Mouse (Mus musculus): Measurements from ENCODE around the gene 1700037C18Rik. TPM values are rescaled to one million over a fixed set of nuclear protein-coding genes. Genes with fewer than 3 reads are reported as not detected.
"Not testable (repeated sequence)": the region's sequence is repeated elsewhere in the genome, so short reads cannot be mapped to it uniquely, and the experiment has no call there.

The 1700037C18Rik gene
- polyA plus RNA-seq, 1 experiment from 2014 or later, result 10.1 TPM

- Histone ChIP-seq H3K27ac (no peak overlapping the region), H3K9ac (no peak overlapping the region), H3K4me2 (no peak overlapping the region), H3K4me3 (replicated peaks) (no peak overlapping the region), H3K4me1 (peaks cover 6% of the 10 kb centered on the region), H3K9me3 (replicated peaks) (no peaks in the 10 kb centered on the region), H3K36me3 (peaks cover 28% of the 10 kb centered on the region), H3K27me3 (no peaks in the 10 kb centered on the region)
- ATAC-seq (replicated peaks; ENCODE audit: low FRiP score), result no peak
- WGBS, result 90% methylated on average over 4 of the region's 4 CpGs
These were observed 49.2 kb downstream of the 1700037C18Rik start for GRCm38 (mm10) chr16:3859254-3859653.

DNA sequence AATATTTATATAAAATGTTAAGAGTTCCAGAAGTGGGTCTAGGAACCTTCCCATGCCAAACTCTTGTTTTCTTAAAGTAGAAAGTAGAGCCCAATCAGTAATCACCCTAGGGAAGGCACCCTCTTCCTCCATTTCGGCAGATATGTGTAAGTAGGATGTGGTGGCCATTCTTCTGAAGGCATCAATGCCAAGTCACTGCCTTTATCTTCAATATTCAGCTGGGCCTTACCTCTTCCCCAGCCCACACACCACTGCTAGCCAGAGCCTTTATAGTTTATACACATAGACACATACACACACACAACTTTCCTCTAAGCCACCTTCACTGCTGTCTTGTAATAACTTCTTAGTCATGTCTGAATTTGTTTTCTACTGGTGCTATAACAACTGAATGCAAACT lies 52.7 kb downstream of the 1700037C18Rik start:
- Histone ChIP-seq H3K36me3 (peaks cover 8% of the 10 kb centered on the region), H3K9ac (no peak overlapping the region), H3K27me3 (no peaks in the 10 kb centered on the region), H3K27ac (no peak overlapping the region), H3K4me2 (no peak overlapping the region), H3K4me3 (replicated peaks) (no peak overlapping the region), H3K9me3 (replicated peaks) (no peaks in the 10 kb centered on the region), H3K4me1 (peaks cover 10% of the 10 kb centered on the region)
- 86% methylated on average over 1 of the region's 1 CpGs for WGBS
- ATAC-seq (replicated peaks; ENCODE audit: low FRiP score), result no peak

DNA sequence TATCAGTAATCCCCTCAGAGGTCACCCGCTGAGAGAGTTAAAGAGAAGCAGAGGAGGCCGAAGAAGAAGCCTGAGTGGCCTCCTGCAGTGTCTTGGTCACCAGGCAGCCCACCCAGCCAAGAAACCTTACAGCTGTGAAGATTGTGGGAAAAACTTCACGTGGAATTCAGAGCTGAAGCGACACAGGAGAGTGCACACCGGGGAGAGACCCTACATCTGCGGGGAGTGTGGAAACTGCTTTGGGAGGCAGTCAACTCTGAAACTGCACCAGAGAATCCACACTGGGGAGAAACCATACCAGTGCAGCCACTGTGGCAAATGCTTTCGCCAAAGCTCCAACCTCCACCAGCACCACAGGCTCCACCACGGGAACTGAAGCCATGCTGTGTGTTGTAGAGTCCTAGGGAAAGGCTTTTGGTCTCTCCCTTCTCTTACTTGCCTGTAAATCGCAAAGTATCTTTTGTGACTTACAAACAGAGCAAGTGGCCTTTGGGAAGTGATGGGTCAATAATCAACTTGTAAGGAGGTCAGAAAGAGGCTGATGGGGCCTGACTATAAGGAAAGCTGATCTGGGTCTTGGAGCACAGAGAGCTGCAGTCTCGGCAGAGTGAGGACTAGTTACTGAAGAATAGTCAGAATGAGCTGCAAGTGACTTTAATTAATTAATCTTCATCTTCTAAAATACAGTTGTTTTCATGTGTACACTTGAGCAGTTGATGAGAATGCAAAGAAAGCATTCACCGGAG lies 53.9 kb downstream of the 1700037C18Rik start:
- Histone ChIP-seq H3K4me3 (replicated peaks) (no peak overlapping the region), H3K9ac (no peak overlapping the region), H3K27ac (peak overlapping the region; percentile 82), H3K9me3 (replicated peaks) (no peaks in the 10 kb centered on the region), H3K27me3 (no peaks in the 10 kb centered on the region), H3K4me1 (peaks cover 10% of the 10 kb centered on the region), H3K4me2 (0 out of 2 replicates have a peak overlapping the region, but pooled peaks have one; percentile 14), H3K36me3 (no peaks in the 10 kb centered on the region)
- ATAC-seq (replicated peaks; ENCODE audit: low FRiP score), result peak; percentile 70
- 41% methylated on average over 11 of the region's 11 CpGs for WGBS

DNA sequence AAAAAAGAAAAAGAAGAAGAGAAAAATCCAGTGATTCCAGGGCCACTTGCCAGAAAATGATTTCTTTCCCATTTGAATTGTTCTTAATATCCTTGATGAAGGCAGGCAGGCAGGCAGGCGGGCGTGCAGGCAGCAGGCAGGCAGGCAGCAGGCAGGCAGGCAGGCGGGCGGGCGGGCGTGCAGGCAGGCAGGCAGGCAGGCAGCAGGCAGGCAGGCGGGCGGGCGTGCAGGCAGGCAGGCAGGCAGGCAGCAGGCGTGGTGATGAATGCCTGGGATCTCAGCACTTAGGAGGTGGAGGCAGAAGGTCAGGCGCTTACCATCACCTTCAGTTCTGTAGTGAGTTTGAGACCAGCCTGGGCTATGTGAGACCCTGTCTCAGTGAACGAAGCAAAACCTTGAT lies 55.9 kb downstream of the 1700037C18Rik start:
- Histone ChIP-seq H3K4me3 (replicated peaks) (no peak overlapping the region), H3K9me3 (replicated peaks) (no peaks in the 10 kb centered on the region), H3K27me3 (no peaks in the 10 kb centered on the region), H3K4me1 (peaks cover 15% of the 10 kb centered on the region), H3K9ac (no peak overlapping the region), H3K4me2 (no peak overlapping the region), H3K36me3 (no peaks in the 10 kb centered on the region), H3K27ac (no peak overlapping the region)
- ATAC-seq (replicated peaks; ENCODE audit: low FRiP score), result no peak
- 40% methylated on average over 12 of the region's 12 CpGs for WGBS

DNA sequence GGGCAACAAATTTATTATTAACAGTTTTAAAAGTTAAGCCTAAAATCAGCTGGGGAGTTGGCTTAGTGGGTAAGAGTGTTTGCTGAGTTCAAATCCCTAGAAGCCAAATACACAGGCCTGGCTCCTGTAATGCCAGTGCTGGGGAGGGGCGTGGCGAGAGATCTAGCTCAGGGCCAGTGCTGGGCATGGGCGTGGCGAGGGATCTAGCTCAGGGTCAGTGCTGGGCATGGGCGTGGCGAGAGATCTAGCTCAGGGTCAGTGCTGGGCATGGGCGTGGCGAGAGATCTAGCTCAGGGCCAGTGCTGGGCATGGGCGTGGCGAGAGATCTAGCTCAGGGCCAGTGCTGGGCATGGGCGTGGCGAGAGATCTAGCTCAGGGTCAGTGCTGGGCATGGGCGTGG lies 57.2 kb downstream of the 1700037C18Rik start:
- not testable (repeated sequence) for H3K9ac ChIP-seq; H3K4me3 ChIP-seq (replicated peaks); ATAC-seq (replicated peaks; ENCODE audit: low FRiP score); H3K36me3 ChIP-seq; H3K27me3 ChIP-seq; H3K9me3 ChIP-seq (replicated peaks); H3K27ac ChIP-seq; H3K4me2 ChIP-seq
- H3K4me1 ChIP-seq, result peaks cover 17% of the 10 kb centered on the region
- WGBS, result 85% methylated on average over 13 of the region's 13 CpGs

DNA sequence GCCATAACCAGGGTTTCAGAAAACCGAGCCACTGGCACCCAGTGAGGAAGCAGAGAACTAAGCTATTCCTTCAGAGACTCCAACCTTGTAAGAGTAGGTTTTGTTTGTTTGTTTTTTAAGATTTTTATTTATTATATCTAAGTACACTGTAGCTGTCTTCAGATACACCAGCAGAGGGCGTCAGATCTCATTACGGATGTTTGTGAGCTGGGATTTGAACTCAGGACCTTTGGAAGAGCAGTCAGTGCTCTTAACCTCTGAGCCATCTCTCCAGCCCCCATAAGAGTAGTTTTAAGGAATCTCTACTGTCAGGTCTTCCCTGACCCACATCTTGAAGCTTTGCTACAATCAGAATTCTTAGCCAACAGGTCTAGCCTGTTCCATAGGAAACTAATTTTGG lies 60.1 kb downstream of the 1700037C18Rik start:
- Histone ChIP-seq H3K9me3 (replicated peaks) (no peaks in the 10 kb centered on the region), H3K4me2 (no peak overlapping the region), H3K4me1 (peaks cover 8% of the 10 kb centered on the region), H3K27me3 (no peaks in the 10 kb centered on the region), H3K36me3 (no peaks in the 10 kb centered on the region), H3K27ac (no peak overlapping the region), H3K4me3 (replicated peaks) (no peak overlapping the region), H3K9ac (no peak overlapping the region)
- WGBS, result 85% methylated on average over 3 of the region's 3 CpGs
- no peak for ATAC-seq (replicated peaks; ENCODE audit: low FRiP score)

DNA sequence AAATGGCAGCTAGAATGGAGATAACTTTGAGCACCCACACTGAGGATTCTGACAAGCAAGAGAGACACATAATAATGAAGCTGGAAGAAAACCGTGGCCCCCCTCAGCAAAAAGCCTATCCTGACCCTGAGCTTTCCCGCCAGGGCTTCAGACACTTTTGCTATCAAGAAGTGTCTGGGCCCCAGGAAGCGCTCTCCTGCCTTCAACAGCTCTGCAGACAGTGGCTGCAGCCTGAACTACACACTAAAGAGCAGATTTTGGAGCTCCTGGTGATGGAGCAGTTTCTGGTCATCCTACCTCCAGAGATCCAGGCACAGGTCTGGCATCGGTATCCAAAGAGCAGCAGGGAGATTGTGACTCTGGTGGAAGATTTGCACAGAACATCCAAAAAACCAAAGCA lies 60.6 kb downstream of the 1700037C18Rik start:
- H3K4me1 ChIP-seq, result peaks cover 8% of the 10 kb centered on the region
- no peaks in the 10 kb centered on the region for H3K27me3 ChIP-seq
- H3K27ac ChIP-seq, result no peak overlapping the region
- peak overlapping the region; percentile 55 for H3K4me3 ChIP-seq (replicated peaks)
- H3K9me3 ChIP-seq (replicated peaks), result no peaks in the 10 kb centered on the region
- no peak for ATAC-seq (replicated peaks; ENCODE audit: low FRiP score)
- H3K4me2 ChIP-seq, result peak overlapping the region; percentile 73
- peak overlapping the region; percentile 50 for H3K9ac ChIP-seq
- 68% methylated on average over 4 of the region's 4 CpGs for WGBS
- H3K36me3 ChIP-seq, result no peaks in the 10 kb centered on the region

DNA sequence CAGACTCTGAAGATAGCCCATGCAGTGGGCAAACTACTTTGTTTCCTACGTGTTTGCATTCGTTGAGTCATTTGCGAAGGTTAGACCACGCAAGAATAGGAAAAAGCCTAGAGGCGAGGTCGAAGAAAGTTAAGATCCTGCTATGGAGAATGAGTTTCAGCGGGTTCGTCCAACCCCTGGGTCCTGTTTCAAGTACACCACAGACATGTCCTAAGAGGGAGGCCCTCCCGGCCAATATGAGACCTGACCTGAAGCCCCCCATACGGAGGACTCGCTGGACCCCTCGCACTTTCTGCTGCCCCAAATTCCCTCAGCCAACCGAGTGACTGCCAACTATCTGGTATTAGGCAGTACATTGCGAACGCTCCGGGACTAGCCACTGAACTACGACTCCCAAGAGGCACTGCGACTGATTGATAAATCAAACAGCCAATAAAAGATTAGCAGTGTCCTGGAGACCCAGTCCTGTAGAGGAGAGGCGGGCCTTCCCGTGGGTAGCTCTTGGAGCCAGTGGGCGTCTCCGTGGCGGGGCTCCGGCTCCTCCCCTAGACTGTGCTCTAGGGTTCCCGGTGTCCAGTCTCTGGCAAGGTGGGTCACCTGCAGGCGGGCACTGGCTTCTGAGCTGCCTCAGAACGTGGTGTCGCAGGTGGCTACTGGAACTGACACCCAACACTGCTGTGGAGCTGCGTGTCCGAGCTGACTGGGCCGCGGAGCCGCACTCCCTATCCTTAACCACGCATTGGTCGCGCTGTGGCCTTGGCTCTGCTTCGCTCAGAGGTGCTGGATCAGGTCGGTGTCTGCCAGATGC lies 61.6 kb downstream of the 1700037C18Rik start, which contains the start of gene Zfp174:
TSS of gene Zfp174 (plus strand) at position 558 of the 808 bp plus-strand sequence.
- H3K27me3 ChIP-seq, result no peaks in the 10 kb centered on the region
- H3K9me3 ChIP-seq (replicated peaks), result no peaks in the 10 kb centered on the region
- peak; percentile 100 for ATAC-seq (replicated peaks; ENCODE audit: low FRiP score)
- H3K4me2 ChIP-seq, result peak within 1 kb of the TSS; percentile 73
- no peaks in the 10 kb centered on the region for H3K36me3 ChIP-seq
- peak within 1 kb of the TSS; percentile 50 for H3K9ac ChIP-seq
- 0 out of 2 replicates have a peak within 1 kb of the TSS, but pooled peaks have one; percentile 15 for H3K27ac ChIP-seq
- peak within 1 kb of the TSS; percentile 55 for H3K4me3 ChIP-seq (replicated peaks)
- H3K4me1 ChIP-seq, result peaks cover 8% of the 10 kb centered on the region
- WGBS, result 2% methylated on average over 38 of the region's 38 CpGs

Small RNA genes lying within 50 kb of the gene (microRNA-seq; reads per million reads assigned to microRNA genes)
- not detected for gene Gm23493

Other genes with a start within 250 kb of the 1700037C18Rik start
- gene Mefv, start 190.6 kb downstream of the 1700037C18Rik start, polyA plus RNA-seq (2015; fragmentation: Nextera tagmentation; extraction: Ambion mirVana), result 0.06 TPM in 2 replicates
- 49.3 and 49.6 TPM in 2 replicates for gene Zfp263, start 164.6 kb downstream of the 1700037C18Rik start, polyA plus RNA-seq (2015; fragmentation: Nextera tagmentation; extraction: Ambion mirVana)
- not detected in 2 replicates for gene Olfr15, start 77.8 kb downstream of the 1700037C18Rik start, polyA plus RNA-seq (2015; fragmentation: Nextera tagmentation; extraction: Ambion mirVana)
- gene Zfp174, start 61.4 kb downstream of the 1700037C18Rik start, polyA plus RNA-seq (2015; fragmentation: Nextera tagmentation; extraction: Ambion mirVana), result 1.4 and 1.7 TPM in 2 replicates
- gene Naa60, start 36.3 kb downstream of the 1700037C18Rik start, polyA plus RNA-seq (2015; fragmentation: Nextera tagmentation; extraction: Ambion mirVana), result 46.4 and 48.3 TPM in 2 replicates
- gene Zfp597, start 24.1 kb downstream of the 1700037C18Rik start, polyA plus RNA-seq (2015; fragmentation: Nextera tagmentation; extraction: Ambion mirVana), result 5.4 and 6.1 TPM in 2 replicates
- gene Gm20695, start 24.0 kb downstream of the 1700037C18Rik start, polyA plus RNA-seq (2015; fragmentation: Nextera tagmentation; extraction: Ambion mirVana), result 2.5 and 2.6 TPM in 2 replicates
- 26.3 and 29.9 TPM in 2 replicates for gene Cluap1, start 112 bp upstream of the 1700037C18Rik start, polyA plus RNA-seq (2015; fragmentation: Nextera tagmentation; extraction: Ambion mirVana)
- gene Nlrc3, start 67.9 kb upstream of the 1700037C18Rik start, polyA plus RNA-seq (2015; fragmentation: Nextera tagmentation; extraction: Ambion mirVana), result 2.3 and 2.5 TPM in 2 replicates
- gene Slx4, start 95.1 kb upstream of the 1700037C18Rik start, polyA plus RNA-seq (2015; fragmentation: Nextera tagmentation; extraction: Ambion mirVana), result 21.1 and 21.3 TPM in 2 replicates
- gene Dnase1, start 128.3 kb upstream of the 1700037C18Rik start, polyA plus RNA-seq (2015; fragmentation: Nextera tagmentation; extraction: Ambion mirVana), result 6.3 and 6.5 TPM in 2 replicates
- gene Trap1, start 169.1 kb upstream of the 1700037C18Rik start, polyA plus RNA-seq (2015; fragmentation: Nextera tagmentation; extraction: Ambion mirVana), result 105 and 110 TPM in 2 replicates